Mouse (Mus musculus) lung, postnatal 25 days (tissue): ENCODE measurements around the gene Hhipl1.

Experiments
- DNase-seq: peaks from one replicate; pipeline ENCODE4 v3.0.0; 2022; ENCODE audit warnings: low spot score

Gene Hhipl1

GRCm38 (mm10) chr12:108278221-108278918 lies 27.7 kb upstream of the Hhipl1 start:
- no peak for DNase-seq

- DNase-seq: no peak
These were observed 21.4 kb upstream of the Hhipl1 start for GRCm38 (mm10) chr12:108284455-108285224.

GRCm38 (mm10) chr12:108285225-108286011 lies 20.7 kb upstream of the Hhipl1 start:
- no peak for DNase-seq

GRCm38 (mm10) chr12:108286381-108286780 lies 19.7 kb upstream of the Hhipl1 start:
- no peak for DNase-seq

GRCm38 (mm10) chr12:108287011-108287410 lies 19.1 kb upstream of the Hhipl1 start:
- DNase-seq: no peak

GRCm38 (mm10) chr12:108288127-108288880 lies 17.8 kb upstream of the Hhipl1 start:
- no peak for DNase-seq

- no peak for DNase-seq
These were observed 13.7 kb upstream of the Hhipl1 start for GRCm38 (mm10) chr12:108292419-108292818.

GRCm38 (mm10) chr12:108292957-108293356 lies 13.1 kb upstream of the Hhipl1 start:
- DNase-seq: peak; percentile 79

GRCm38 (mm10) chr12:108294620-108295019 lies 11.4 kb upstream of the Hhipl1 start:
- DNase-seq: peak; percentile 44

GRCm38 (mm10) chr12:108297033-108297432 lies 9.0 kb upstream of the Hhipl1 start:
- no peak for DNase-seq

- peak; percentile 43 for DNase-seq
These were observed 5.1 kb upstream of the Hhipl1 start for GRCm38 (mm10) chr12:108301006-108301405.

- no peak for DNase-seq
These were observed 2.2 kb upstream of the Hhipl1 start for GRCm38 (mm10) chr12:108303778-108304365.

- DNase-seq: no peak
These were observed 898 bp upstream of the Hhipl1 start for GRCm38 (mm10) chr12:108305172-108305571.

GRCm38 (mm10) chr12:108307553-108307952 lies 1.5 kb downstream of the Hhipl1 start:
- DNase-seq: peak; percentile 48

- no peak for DNase-seq
These were observed 2.3 kb downstream of the Hhipl1 start for GRCm38 (mm10) chr12:108308363-108308856.

- peak; percentile 63 for DNase-seq
These were observed 3.2 kb downstream of the Hhipl1 start for GRCm38 (mm10) chr12:108309116-108309794.

- no peak for DNase-seq
These were observed 4.0 kb downstream of the Hhipl1 start for GRCm38 (mm10) chr12:108310041-108310440.

- DNase-seq: no peak
These were observed 4.5 kb downstream of the Hhipl1 start for GRCm38 (mm10) chr12:108310456-108311027.

- no peak for DNase-seq
These were observed 5.7 kb downstream of the Hhipl1 start for GRCm38 (mm10) chr12:108311741-108312290.

- peak; percentile 18 for DNase-seq
These were observed 6.4 kb downstream of the Hhipl1 start for GRCm38 (mm10) chr12:108312432-108312851.
